Mouse (Mus musculus): Measurements from ENCODE around the gene Cacna1c.

Cacna1c gene

GRCm38 (mm10) chr6:119126991-119127390, 69.2 kb downstream of the Cacna1c start:
- TF ChIP-seq CTCF (conservative IDR thresholded peaks at IDR 0.05; ENCODE audit: low read length) (no peak), NANOG (IDR thresholded peaks at IDR 0.05; ENCODE audit: borderline replicate concordance, low read length) (no peak), POU5F1 (IDR thresholded peaks at IDR 0.05; ENCODE audit: borderline replicate concordance, low read length) (no peak)

GRCm38 (mm10) chr6:119118371-119118770, 77.8 kb downstream of the Cacna1c start:
- TF ChIP-seq CTCF (conservative IDR thresholded peaks at IDR 0.05; ENCODE audit: low read length) (peak; percentile 46), POU5F1 (IDR thresholded peaks at IDR 0.05; ENCODE audit: borderline replicate concordance, low read length) (no peak)
- no peaks in the 10 kb centered on the region for H3K9me3 ChIP-seq (ENCODE audit: low read length)
- no peaks in the 10 kb centered on the region for H3K36me3 ChIP-seq (ENCODE audit: insufficient read depth, low read length)
- no peak overlapping the region for H3K4me3 ChIP-seq (replicated peaks; ENCODE audit: low read length)
- H3K4me1 ChIP-seq (replicated peaks; ENCODE audit: low read depth, low read length), result no peaks in the 10 kb centered on the region
- peaks cover 4% of the 10 kb centered on the region for H3K27me3 ChIP-seq (ENCODE audit: insufficient read depth, low read length)

More at GRCm38 (mm10) chr6:119126991-119127390, 69.2 kb downstream of the Cacna1c start:
- peaks cover 7% of the 10 kb centered on the region; the same call in 1 of the 2 replicates for H3K9me3 ChIP-seq (ENCODE audit: low read length)
- no peak overlapping the region for H3K4me3 ChIP-seq (replicated peaks; ENCODE audit: low read length)
- H3K27me3 ChIP-seq (ENCODE audit: insufficient read depth, low read length), result no peaks in the 10 kb centered on the region
- H3K4me1 ChIP-seq (replicated peaks; ENCODE audit: low read depth, low read length), result no peaks in the 10 kb centered on the region
- H3K36me3 ChIP-seq (ENCODE audit: insufficient read depth, low read length), result no peaks in the 10 kb centered on the region

GRCm38 (mm10) chr6:119116290-119116689, 79.9 kb downstream of the Cacna1c start:
- H3K27me3 ChIP-seq (ENCODE audit: insufficient read depth, low read length), result peaks cover 21% of the 10 kb centered on the region
- no peaks in the 10 kb centered on the region for H3K36me3 ChIP-seq (ENCODE audit: insufficient read depth, low read length)
- H3K4me3 ChIP-seq (replicated peaks; ENCODE audit: low read length), result no peak overlapping the region
- no peaks in the 10 kb centered on the region for H3K4me1 ChIP-seq (replicated peaks; ENCODE audit: low read depth, low read length)
- no peaks in the 10 kb centered on the region for H3K9me3 ChIP-seq (ENCODE audit: low read length)
- TF ChIP-seq CTCF (conservative IDR thresholded peaks at IDR 0.05; ENCODE audit: low read length) (peak; percentile 49), POU5F1 (IDR thresholded peaks at IDR 0.05; ENCODE audit: borderline replicate concordance, low read length) (no peak)

GRCm38 (mm10) chr6:119113362-119113761, 82.9 kb downstream of the Cacna1c start:
- H3K4me3 ChIP-seq (replicated peaks; ENCODE audit: low read length), result no peak overlapping the region
- TF ChIP-seq NANOG (IDR thresholded peaks at IDR 0.05; ENCODE audit: borderline replicate concordance, low read length) (no peak), CTCF (conservative IDR thresholded peaks at IDR 0.05; ENCODE audit: low read length) (no peak), POU5F1 (IDR thresholded peaks at IDR 0.05; ENCODE audit: borderline replicate concordance, low read length) (no peak)
- peaks cover 8% of the 10 kb centered on the region; the same call in 1 of the 2 replicates for H3K4me1 ChIP-seq (replicated peaks; ENCODE audit: low read depth, low read length)
- no peaks in the 10 kb centered on the region for H3K36me3 ChIP-seq (ENCODE audit: insufficient read depth, low read length)
- H3K27me3 ChIP-seq (ENCODE audit: insufficient read depth, low read length), result peaks cover 46% of the 10 kb centered on the region
- H3K9me3 ChIP-seq (ENCODE audit: low read length), result no peaks in the 10 kb centered on the region

GRCm38 (mm10) chr6:119110369-119110768, 85.8 kb downstream of the Cacna1c start:
- TF ChIP-seq POU5F1 (IDR thresholded peaks at IDR 0.05; ENCODE audit: borderline replicate concordance, low read length), result no peak
- TF ChIP-seq CTCF (conservative IDR thresholded peaks at IDR 0.05; ENCODE audit: low read length), result no peak
- no peak for TF ChIP-seq NANOG (IDR thresholded peaks at IDR 0.05; ENCODE audit: borderline replicate concordance, low read length)
- Histone ChIP-seq H3K36me3 (ENCODE audit: insufficient read depth, low read length) (no peaks in the 10 kb centered on the region), H3K27me3 (ENCODE audit: insufficient read depth, low read length) (peaks cover 73% of the 10 kb centered on the region), H3K9me3 (ENCODE audit: low read length) (no peaks in the 10 kb centered on the region), H3K4me1 (replicated peaks; ENCODE audit: low read depth, low read length) (peaks cover 14% of the 10 kb centered on the region; the same call in 1 of the 2 replicates), H3K4me3 (replicated peaks; ENCODE audit: low read length) (no peak overlapping the region)

- peaks cover 14% of the 10 kb centered on the region; the same call in 1 of the 2 replicates for H3K4me1 ChIP-seq (replicated peaks; ENCODE audit: low read depth, low read length)
- peak overlapping the region; percentile 71 for H3K4me3 ChIP-seq (replicated peaks; ENCODE audit: low read length)
- peaks cover 83% of the 10 kb centered on the region for H3K27me3 ChIP-seq (ENCODE audit: insufficient read depth, low read length)
- TF ChIP-seq CTCF (conservative IDR thresholded peaks at IDR 0.05; ENCODE audit: low read length) (peak; percentile 48), NANOG (IDR thresholded peaks at IDR 0.05; ENCODE audit: borderline replicate concordance, low read length) (no peak)
- no peaks in the 10 kb centered on the region for H3K36me3 ChIP-seq (ENCODE audit: insufficient read depth, low read length)
- no peaks in the 10 kb centered on the region for H3K9me3 ChIP-seq (ENCODE audit: low read length)
Measured at GRCm38 (mm10) chr6:119108466-119109394, 87.5 kb downstream of the Cacna1c start.

GRCm38 (mm10) chr6:119107856-119108465, 88.3 kb downstream of the Cacna1c start:
- peaks cover 14% of the 10 kb centered on the region; the same call in 1 of the 2 replicates for H3K4me1 ChIP-seq (replicated peaks; ENCODE audit: low read depth, low read length)
- no peaks in the 10 kb centered on the region for H3K36me3 ChIP-seq (ENCODE audit: insufficient read depth, low read length)
- H3K27me3 ChIP-seq (ENCODE audit: insufficient read depth, low read length), result peaks cover 75% of the 10 kb centered on the region
- TF ChIP-seq POU5F1 (IDR thresholded peaks at IDR 0.05; ENCODE audit: borderline replicate concordance, low read length), result no peak
- no peak for TF ChIP-seq NANOG (IDR thresholded peaks at IDR 0.05; ENCODE audit: borderline replicate concordance, low read length)
- no peak for TF ChIP-seq CTCF (conservative IDR thresholded peaks at IDR 0.05; ENCODE audit: low read length)
- H3K9me3 ChIP-seq (ENCODE audit: low read length), result no peaks in the 10 kb centered on the region
- peak overlapping the region; percentile 71 for H3K4me3 ChIP-seq (replicated peaks; ENCODE audit: low read length)

GRCm38 (mm10) chr6:119107140-119107855, 88.9 kb downstream of the Cacna1c start:
- Histone ChIP-seq H3K9me3 (ENCODE audit: low read length) (no peaks in the 10 kb centered on the region), H3K4me3 (replicated peaks; ENCODE audit: low read length) (peak overlapping the region; percentile 71), H3K27me3 (ENCODE audit: insufficient read depth, low read length) (peaks cover 69% of the 10 kb centered on the region), H3K4me1 (replicated peaks; ENCODE audit: low read depth, low read length) (peaks cover 14% of the 10 kb centered on the region; the same call in 1 of the 2 replicates), H3K36me3 (ENCODE audit: insufficient read depth, low read length) (no peaks in the 10 kb centered on the region)
- no peak for TF ChIP-seq POU5F1 (IDR thresholded peaks at IDR 0.05; ENCODE audit: borderline replicate concordance, low read length)
- no peak for TF ChIP-seq CTCF (conservative IDR thresholded peaks at IDR 0.05; ENCODE audit: low read length)
- TF ChIP-seq NANOG (IDR thresholded peaks at IDR 0.05; ENCODE audit: borderline replicate concordance, low read length), result no peak
